Mouse (Mus musculus): ENCODE results near the gene Mapk6.
"Not testable (repeated sequence)": the region's sequence is repeated elsewhere in the genome, so short reads cannot be mapped to it uniquely, and the experiment has no call there.

The Mapk6 gene

DNA sequence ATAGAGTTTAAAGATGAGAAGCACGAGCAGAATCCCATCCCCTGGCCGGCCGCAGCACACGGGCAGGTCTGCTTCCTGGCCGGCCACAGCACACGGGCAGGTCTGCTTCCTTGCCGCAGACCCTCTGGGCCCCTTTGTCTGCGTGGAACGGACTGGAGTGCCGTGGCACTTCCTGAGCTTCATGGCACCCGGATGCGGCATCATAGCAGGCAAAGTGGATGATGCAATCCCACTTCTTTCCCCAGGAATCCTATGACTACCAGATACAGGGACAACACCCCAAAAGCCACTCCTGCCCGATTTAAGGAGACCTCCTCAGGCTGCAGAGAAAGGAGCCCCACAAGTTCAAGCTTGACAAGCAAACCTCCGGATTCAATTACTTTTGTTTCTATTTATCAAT is 27.0 kb downstream of the Mapk6 start:
- DNase-seq (ENCODE audit: extremely low spot score), result no peak

DNA sequence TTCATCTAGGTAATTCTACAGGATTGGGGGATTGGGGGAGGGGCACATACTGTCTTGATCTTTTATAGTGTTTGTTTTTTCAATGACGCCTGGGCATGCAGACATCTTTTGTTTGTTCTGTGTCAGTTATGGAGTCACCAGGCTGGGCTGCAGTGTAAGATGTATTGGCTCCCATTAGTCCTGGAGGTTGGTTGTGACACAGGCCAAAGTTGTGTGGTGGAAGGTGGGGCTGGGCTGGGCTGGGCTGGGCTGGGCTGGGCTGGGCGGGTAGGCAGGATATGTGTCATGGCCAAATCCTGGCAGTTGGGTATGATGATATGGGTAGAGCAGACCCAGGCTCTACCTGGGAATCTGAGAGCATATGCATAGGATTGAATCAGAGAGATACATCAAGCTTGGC is 31.0 kb downstream of the Mapk6 start:
- no peak for DNase-seq (ENCODE audit: extremely low spot score)

DNA sequence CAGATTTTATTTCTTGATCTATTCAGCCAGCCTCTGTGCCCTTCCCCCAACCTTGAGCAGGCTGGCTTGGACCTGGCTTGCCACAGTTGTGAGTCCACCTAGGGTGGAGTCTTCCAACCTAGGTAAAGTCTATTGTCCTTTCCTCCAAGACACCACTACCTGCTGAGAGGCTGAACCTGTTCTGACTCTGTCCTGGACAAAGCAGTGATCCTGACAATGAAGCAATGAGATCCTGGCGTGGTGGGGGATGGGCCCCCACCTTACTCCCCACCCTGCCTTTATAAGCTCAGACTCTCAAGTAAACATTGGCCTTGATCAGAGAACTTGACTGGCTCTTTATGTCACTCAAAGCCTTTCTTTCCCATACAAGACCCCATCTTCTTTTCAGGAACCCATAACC is 33.4 kb downstream of the Mapk6 start:
- no peak for DNase-seq (ENCODE audit: extremely low spot score)

DNA sequence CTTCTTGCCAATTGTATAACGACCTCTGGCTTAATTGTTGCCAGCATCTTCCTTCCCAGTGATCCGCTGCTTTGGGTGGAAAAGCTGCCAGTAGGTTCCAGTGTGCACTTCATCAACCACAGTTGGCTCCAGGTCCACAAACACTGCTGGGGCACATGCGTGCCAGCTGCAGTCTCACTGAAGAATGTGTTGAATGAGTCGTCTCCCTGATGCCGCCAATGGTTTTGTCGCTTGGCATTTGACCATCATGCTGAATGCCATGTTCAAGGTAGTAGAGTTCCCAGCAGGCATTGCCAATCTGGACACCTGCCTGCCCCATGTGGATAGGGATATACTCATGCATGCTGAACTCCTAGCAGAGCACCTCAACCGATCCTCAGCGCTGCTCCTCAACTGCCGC is 34.2 kb downstream of the Mapk6 start:
- no peak for DNase-seq (ENCODE audit: extremely low spot score)

DNA sequence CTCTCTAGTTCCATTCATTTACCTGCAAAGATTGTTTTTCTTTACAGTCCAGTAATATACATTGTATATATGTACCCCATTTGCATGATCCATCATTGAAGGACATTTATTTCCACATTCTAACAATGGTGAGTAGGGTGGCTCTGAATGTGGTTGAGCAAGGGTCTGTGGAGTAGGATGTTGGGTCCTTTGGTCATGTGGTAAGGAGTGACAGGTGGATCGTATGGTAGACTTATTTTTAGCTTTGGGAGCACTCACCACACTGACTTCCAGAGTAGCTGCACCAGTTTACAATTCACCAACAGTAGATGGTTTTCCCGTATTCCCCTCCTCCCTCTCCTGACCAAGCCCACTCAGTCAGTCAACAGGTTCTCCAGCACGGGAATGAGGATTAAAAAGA is 41.0 kb downstream of the Mapk6 start:
- no peak for DNase-seq (ENCODE audit: extremely low spot score)

DNA sequence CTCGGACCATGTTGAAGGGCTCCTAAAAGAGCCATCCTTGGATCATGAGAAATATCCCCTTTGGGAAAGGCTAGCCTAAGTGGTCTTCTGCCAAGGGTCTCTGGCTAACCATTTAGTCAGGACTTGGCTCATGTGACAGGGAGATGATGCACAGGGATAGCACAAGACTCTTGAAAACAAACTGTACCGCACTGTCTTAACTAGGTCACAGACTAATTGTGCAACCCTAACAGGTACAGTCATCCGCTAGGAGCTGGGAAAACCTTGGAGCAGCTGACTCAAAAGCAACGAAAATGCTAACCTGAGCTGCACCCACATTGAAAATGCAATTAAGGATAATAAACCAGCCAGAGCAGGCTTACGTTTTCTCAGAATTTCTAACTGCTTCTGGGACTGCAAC is 43.6 kb downstream of the Mapk6 start:
- DNase-seq (ENCODE audit: extremely low spot score), result no peak

DNA sequence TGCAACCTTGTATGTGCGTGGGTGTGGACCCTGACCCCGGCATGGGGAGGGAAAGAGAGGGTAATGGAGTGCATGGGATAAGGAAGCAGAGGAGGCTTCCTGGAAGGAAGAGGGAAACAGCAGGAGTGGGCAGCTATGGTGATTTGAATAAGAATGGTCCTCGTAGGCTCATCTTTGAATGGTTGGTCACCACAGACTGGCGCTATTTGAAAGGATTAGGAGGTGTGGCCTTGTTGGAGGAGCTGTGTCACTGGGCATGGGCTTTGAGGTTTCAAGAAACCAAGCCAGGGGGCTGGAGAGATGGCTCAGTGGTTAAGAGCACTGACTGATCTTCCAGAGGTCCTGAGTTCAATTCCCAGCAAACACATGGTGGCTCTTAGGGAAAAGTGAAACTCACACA is 44.6 kb downstream of the Mapk6 start:
- DNase-seq (ENCODE audit: extremely low spot score), result no peak

DNA sequence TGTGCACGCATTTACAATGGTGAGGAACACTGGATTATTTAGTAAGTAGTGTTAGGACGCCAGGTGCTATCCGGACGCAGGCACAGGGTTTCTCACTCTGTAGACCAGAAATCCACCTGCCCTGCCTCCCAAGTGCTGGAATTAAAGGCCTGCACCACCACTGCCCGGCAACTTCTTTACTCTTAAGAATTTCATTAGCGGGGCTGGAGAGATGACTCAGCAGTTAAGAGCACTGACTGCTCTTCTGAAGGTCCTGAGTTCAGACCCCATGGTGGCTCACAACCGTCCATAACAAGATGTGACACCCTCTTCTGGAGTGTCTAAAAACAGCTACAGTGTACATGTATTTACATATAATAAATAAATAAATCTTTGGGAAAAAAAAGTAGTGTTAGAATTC is 46.1 kb downstream of the Mapk6 start:
- not testable (repeated sequence) for DNase-seq (ENCODE audit: extremely low spot score)

DNA sequence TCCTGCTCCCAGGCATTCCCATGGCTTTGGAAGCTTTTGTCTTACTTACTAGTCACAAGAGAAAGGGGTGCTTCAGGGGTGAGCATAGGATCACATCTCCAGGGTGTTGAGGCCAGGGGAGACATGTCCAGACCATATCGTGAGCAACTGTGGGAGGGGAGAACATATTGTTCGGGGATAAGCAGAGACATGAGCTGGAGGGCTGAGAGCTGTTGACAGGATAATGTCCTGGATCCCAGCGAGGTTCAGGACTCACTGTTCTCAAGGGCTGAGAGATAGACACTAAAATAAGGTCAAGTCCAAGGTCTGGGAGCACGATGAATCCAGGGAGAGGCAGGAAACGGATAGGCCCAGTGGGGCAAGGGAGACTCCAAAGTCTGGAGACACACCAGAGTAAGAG is 46.8 kb downstream of the Mapk6 start:
- no peak for DNase-seq (ENCODE audit: extremely low spot score)

DNA sequence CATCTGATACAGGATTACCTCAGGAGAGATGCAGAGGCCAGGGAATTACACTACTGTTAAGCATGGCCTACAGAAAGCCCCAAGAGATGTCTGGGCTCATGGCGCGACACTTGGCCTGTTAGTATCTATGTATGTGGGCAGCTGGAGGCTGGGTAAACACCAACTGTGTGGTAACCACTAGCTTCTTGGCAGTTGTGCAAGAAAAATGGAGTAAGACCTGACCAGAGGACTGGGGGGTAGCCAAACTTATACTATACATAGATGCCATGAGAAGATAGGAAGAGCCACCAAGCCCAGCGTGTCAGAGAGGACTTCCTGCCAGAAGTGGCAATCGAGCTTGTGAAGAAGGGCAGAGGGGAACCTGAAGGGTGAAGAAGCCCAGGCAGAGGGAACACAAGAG is 47.6 kb downstream of the Mapk6 start:
- no peak for DNase-seq (ENCODE audit: extremely low spot score)

DNA sequence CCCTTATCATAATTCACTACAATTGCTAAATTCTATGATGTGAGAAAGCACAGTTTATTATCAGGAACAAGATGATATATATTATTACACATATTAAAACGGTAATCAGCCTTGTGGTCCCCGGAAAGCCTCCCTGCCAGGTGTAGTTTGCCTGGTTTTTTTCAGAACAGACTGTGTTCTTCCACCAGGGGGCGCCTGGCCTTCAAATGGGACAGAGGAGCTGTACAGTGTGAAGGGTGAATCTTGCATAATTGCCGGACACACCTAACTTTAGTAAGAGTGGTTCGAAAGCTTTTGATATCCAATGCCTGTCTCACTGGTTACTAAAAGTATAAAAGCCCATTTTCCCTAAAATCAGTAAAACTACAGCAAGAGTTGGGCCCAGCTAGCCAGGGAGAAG is 48.1 kb downstream of the Mapk6 start:
- DNase-seq (ENCODE audit: extremely low spot score), result peak; percentile 55

DNA sequence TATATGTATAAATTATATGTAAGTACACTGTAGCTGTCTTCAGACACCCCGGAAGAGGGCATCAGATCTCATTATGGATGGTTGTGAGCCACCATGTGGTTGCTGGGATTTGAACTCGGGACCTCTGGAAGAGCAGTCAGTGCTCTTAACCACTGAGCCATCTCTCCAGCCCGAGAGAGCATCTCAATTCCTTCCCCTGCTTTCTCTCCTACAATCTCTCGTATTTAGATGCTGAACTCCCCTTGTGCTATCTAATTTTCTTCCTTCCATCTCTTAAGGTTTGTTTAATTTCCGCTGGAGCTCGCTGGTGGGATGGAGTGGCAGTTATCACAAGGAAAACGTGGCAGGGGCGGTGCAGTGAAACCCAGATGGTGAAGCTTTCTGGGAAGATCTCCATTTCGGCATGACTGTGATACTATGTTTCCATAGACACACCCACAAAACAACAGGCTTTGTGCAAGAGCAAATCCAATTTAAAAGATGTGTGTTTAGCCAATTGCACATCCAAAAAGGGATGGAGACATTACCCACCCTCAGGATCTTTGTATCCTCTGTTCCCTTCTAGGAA is 52.6 kb downstream of the Mapk6 start:
- no peak for DNase-seq (ENCODE audit: extremely low spot score)

DNA sequence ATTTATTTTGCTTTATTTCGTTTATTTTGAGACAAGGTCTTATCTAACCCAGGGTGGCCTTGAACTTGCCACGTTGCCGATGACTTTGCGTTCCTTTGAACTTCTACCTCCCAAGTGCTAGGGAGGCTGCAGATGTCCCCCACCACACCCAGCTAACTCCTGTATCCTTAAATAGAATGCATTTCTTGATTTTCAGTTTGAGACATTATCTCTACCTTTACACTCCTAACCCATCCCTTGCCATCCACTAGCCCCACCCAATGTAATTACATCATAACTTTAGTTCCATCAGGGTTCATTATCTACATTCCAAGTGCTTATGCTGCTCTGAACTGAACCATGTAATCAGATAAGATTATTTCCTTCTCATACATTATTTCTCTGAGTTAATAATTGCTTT is 54.0 kb downstream of the Mapk6 start:
- DNase-seq (ENCODE audit: extremely low spot score), result no peak

DNA sequence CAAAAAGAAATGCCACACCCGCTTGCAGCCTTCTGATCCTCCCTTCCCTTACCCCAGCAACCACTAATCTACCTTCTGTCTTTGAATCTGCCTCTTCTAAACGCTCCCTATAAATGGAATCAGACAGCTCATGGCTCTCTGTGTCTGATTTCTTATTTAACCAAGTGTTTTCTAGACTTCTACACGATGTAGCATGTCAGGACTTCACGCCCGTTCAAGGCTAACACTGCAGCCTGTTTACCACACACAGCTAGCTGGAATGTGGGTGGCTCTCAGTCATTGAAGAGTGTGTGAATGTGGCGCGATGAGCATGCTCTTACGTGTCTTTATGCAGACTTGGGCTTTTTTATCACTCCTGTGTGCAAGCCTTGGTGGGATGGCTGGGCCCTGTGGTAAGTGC is 56.7 kb downstream of the Mapk6 start:
- DNase-seq (ENCODE audit: extremely low spot score), result no peak

DNA sequence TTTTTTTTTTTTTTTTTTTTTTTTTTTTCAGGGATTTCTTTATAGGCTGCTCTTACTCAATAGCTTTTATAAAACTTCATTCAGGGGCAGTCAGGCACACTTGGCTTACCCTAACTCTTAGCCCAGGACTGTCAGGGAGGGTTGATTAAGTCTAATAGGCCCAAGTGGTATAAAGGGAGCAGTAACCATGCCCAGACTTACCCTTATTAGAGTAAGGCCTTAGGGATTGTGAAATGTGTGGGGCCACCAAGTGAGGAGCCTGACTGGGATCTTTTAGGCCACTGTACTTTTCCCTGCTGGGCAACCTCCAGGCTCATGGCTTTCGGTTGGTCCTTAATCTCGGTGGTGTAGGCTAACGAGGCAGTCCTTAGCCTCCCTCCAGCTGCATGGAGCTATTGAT is 61.2 kb downstream of the Mapk6 start:
- no peak for DNase-seq (ENCODE audit: extremely low spot score)

DNA sequence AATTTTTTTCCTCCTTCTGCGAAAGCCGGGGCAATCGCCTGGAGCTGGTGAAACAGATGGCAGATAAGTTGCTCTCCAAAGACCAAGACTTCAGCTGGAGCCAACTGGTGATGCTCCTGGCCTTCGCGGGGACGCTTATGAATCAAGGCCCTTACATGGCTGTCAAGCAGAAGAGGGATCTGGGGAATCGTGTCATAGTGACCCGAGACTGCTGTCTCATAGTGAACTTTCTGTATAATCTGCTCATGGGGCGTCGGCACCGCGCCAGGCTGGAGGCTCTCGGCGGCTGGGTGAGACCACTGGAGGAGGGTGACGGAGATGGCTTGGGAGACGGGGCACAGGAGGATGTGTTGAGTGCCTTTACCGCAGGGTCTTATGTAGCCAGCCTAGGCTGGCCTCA is 61.7 kb downstream of the Mapk6 start:
- no peak for DNase-seq (ENCODE audit: extremely low spot score)

DNA sequence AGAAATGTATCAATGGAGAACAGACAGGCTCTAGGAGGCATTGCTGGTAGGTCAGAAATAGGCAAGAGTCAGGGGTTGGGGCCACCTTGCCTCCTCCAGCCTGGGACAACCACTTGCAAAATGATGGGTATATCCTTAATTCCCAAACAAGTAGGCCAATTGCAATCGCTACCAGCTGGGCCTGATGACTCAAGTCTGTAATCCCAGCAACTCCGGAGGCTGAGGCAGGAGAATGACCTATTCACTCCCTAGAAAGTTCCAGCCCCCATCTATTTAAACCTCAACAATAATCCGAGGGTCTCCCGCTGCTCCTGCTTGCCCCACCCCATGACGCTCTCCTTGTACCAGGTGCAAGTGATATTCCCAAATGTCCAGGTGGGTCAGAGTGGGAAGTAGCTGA is 62.3 kb downstream of the Mapk6 start, which contains the start of gene Bcl2l10:
Gene Bcl2l10 (plus strand): TSS at position 301 of the 400 bp plus-strand sequence.
- DNase-seq (ENCODE audit: extremely low spot score), result no peak

DNA sequence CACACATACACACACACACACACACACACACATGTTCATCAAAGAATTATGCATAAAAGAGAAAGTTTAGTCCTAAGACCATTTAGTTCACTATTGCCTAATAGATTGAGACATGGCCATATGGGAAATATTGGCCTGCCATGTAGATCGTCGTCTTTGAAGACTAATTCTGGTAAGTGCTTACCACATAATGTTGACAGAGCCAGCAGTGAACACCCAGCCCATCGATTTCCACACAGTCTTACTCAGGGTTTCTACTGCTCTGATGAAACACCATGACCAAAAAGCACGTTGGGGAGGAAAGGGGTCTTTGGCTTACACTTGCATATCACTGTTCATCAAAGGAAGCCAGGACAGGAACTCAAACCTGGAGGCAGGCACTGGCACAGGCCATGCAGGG is 67.4 kb downstream of the Mapk6 start:
- DNase-seq (ENCODE audit: extremely low spot score), result no peak

DNA sequence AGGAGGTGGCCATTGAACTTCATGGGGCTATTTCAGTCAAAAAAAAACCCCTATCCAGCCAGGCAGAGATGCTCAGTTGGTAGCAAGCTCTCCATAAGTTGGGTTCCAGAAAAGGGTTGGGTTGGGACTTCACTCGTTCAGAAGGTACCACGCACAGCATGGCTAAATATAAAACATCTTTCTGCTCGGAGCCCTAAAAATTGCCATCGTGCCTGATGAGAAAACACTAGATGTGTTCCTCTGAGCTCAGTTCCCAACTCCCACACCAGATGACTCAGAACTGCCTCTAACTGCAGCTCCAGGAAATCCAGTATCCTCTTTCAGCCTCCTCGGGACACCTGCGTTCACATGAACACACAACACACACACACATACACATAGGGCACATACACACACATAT is 71.8 kb downstream of the Mapk6 start:
- no peak for DNase-seq (ENCODE audit: extremely low spot score)

DNA sequence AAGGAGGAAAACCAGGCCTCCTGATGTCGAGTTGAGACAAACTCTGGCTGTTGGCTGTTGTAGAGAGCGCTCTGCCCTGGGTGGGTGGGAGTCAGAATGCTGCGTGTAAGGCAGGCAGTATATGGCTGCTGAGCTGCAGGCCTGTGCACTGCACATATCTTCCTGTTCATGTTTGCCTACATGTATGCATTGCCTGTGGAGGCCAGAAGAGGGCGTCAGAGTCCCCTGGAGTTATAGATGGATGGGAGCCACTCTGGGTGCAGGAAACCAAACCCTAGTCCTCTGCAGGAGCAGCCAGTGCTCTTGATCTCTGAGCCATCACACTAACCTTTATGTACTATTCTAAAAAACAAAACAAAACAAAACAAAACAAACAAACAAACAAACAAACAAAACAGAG is 75.4 kb downstream of the Mapk6 start:
- no peak for DNase-seq (ENCODE audit: extremely low spot score)

DNA sequence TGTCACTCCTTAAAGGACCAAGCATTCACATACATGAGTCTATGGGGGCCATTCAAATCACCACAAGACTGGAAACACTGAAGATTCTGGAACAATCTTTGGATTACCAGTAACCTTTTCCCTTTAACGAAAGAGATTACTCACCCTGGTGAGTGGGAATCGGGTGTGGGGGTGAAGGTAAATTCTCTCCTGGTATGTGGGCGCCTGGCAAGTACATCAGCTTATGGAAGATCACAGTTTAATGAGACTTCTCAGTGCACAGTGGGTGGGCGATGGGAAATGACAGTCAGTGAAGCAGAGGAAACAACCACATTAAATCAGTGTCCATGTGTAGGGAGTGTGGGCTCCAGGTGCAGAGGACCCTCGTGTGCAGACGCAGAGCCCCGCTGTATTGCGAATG is 79.0 kb downstream of the Mapk6 start:
- DNase-seq (ENCODE audit: extremely low spot score), result no peak

DNA sequence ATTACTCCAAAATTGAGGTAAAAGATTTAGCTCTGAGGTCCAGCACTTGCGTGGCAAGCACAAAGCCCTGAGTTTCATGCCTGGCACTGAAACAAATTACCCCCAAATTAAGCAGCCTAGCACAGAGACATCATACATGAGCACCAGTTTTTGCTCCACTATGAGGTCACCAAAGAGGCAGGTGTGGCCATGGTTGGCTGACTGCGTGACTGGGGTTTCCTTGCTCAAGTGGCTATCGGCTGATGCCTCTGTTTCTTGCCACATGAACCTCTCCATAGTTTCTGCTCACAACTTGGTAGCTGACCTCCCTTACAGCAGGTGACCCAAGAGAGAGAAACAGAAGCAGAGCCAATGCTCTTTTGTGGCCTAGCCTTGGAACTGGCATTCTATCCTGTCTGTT is 81.8 kb downstream of the Mapk6 start:
- DNase-seq (ENCODE audit: extremely low spot score), result no peak

DNA sequence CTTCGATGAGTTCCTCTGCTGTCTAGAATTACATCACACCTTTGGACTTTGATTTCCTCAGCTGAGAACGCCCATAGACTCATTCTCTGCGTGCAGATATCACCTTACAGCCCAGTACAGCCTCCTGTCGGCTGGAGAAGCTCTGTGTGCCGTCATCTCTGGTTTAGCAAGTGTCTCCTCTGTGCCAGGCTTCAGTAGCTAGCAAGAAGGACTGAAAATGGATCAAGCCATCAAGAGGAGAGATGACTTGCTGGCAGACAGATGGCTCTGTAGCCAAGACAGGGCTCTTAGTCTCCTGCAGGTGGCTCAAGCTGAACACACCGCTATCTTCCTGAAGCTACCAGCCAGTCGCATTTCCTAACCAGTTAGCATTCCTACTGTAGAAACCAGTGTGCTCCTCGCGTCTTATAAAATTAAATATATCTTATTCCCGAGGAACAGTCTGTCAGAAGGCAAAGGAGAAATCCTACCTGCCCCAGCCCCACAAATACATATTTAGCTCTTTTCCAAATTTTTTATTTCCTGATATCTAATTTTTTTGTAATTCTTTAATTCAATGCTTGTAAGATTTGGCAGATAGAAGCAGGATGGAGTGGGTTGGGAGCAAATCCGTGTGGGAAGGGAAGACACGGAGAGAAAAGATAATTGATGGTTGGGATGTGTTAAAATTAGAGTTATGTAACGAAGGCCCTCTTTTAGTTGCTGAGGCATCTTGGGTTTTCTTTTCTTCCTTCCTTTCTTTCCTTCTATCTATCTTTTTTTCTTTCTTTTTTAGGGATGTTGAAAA is 87.5 kb downstream of the Mapk6 start:
- no peak for DNase-seq (ENCODE audit: extremely low spot score)

DNA sequence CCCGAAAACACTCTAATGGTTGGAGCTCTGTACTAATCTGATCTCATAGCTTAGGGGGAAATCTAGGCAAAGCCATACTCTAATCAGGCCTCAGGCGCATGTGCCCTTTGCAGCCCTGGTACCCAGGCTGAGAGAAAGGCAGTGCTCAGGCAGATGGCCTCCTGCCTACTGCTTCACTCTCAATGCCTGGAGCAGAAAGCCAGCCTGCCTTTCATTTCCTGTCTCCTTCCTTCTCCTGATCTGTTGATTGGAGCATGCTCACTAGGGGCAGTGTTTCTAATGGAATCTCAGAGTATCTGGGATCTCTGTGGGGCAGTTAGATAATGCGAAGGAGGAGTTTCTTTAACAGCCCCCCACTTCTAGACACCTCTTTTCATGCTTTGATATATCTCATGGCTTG is 90.4 kb downstream of the Mapk6 start:
- DNase-seq (ENCODE audit: extremely low spot score), result no peak

All from embryo, embryonic 9.5 days (tissue).